Mouse (Mus musculus) forebrain, postnatal 0 days (tissue): ENCODE results near the gene Smim12. TPM values are rescaled to one million over a fixed set of nuclear protein-coding genes. Genes with fewer than 3 reads are reported as not detected.
A peak's percentile ranks its signal among the peaks of the same experiment; 100 is the strongest.

Experiments used
- ATAC-seq: fragments of 200-750 bp; cut with Nextera tagmentation; 2 replicates; pipeline ENCODE4 v1.8.0; 2017; ENCODE audit warnings: mild to moderate bottlenecking, moderate library complexity
- DNase-seq: peaks from one replicate; pipeline ENCODE4 v3.0.0-alpha.2; 2015
- H3K27ac ChIP-seq: fragments of 300-500 bp; sonication (generic); 2 replicates; pipeline ENCODE4 v1.5.1; 2014; ENCODE audit warnings: low read depth, mild to moderate bottlenecking, antibody characterized with exemption, low read length, moderate library complexity, mixed read lengths
- H3K27me3 ChIP-seq: fragments of 300-500 bp; sonication (generic); 2 replicates; pipeline ENCODE4 v1.6.1; 2014; ENCODE audit warnings: mild to moderate bottlenecking, low read length, mixed read lengths; ENCODE audit not compliant: insufficient read depth
- H3K36me3 ChIP-seq: fragments of 300-500 bp; sonication (generic); 2 replicates; pipeline ENCODE4 v1.6.1; 2014; ENCODE audit warnings: mild to moderate bottlenecking, moderate library complexity; ENCODE audit not compliant: insufficient read depth
- H3K4me1 ChIP-seq: fragments of 300-500 bp; sonication (generic); 2 replicates; pipeline ENCODE4 v1.6.1; 2014; ENCODE audit warnings: antibody characterized with exemption; ENCODE audit not compliant: insufficient read depth
- H3K4me2 ChIP-seq: fragments of 300-500 bp; sonication (generic); 2 replicates; pipeline ENCODE4 v1.6.1; 2014; ENCODE audit warnings: low read depth, mild to moderate bottlenecking, moderate library complexity
- H3K4me3 ChIP-seq: fragments of 300-500 bp; sonication (generic); 2 replicates; pipeline ENCODE4 v1.5.1; 2014; ENCODE audit warnings: low read depth, low read length, mixed read lengths
- H3K9ac ChIP-seq: fragments of 300-500 bp; sonication (generic); 2 replicates; pipeline ENCODE4 v1.6.1; 2014; ENCODE audit warnings: mild to moderate bottlenecking
- H3K9me3 ChIP-seq: fragments of 300-500 bp; sonication (generic); 2 replicates; pipeline ENCODE4 v1.6.1; 2016; ENCODE audit warnings: low read length
- CTCF ChIP-seq: sonication (generic); IDR thresholded peaks from 2 replicates; pipeline ENCODE4 v1.5.1; 2016; ENCODE audit warnings: antibody characterized with exemption, control low read depth, low read depth
- WGBS: fragments of 180-500 bp; shearing (Covaris S2); extraction: QIAGEN DNeasy Blood & Tissue Kit; methylation state at CpG from one replicate; pipeline ENCODE4 v1.1.7; 2014; 5-methylcytosine and 5-hydroxymethylcytosine counted together
- polyA plus RNA-seq: library from polyadenylated mRNA; unstranded; fragments of >200 nt; fragmentation: Nextera tagmentation; extraction: Ambion mirVana; gene quantifications from 2 replicates; pipeline ENCODE4 v1.2.1, GENCODE M21; 2015
- total RNA-seq: library from RNA; depleted of rRNA; stranded (reverse); fragments of >200 nt; gene quantifications from 2 replicates; pipeline ENCODE4 v1.2.3, GENCODE M21; 2014

The Smim12 gene
- total and polyA plus RNA-seq, 2 experiments from 2014 or later, result 30.2 to 61.4 TPM

DNA sequence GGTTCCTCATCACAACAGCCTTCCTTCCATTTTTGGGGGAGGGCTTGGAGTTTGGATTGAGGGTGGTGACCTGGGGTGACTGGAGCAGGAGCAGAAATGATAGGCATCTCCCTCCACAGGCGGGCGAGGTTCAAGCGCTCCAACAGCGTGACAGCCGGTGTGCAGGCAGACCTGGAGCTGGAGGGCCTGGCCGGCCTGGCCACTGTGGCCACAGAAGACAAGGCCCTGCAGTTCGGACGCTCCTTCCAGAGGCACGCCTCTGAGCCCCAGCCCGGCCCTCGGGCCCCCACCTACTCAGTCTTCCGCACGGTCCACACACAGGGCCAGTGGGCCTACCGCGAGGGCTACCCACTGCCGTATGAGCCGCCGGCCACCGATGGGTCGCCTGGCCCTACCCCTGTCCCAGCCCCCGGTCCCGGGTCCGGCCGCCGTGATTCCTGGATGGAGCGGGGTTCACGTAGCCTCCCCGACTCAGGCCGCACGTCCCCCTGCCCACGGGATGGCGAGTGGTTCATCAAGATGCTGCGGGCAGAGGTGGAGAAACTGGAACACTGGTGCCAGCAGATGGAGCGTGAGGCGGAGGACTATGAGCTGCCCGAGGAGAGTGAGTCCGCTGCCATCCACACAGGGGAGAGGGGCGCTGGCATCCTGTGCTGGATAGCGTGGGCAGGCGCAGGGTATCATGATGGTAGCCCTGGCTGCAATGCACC, 10.0 kb upstream of the Smim12 start:
- ATAC-seq (no peak), DNase-seq (no peak)
- Histone ChIP-seq H3K27ac (no peak overlapping the region), H3K36me3 (no peaks in the 10 kb centered on the region; the same call in 1 of the 2 replicates), H3K4me3 (no peak overlapping the region), H3K4me1 (peaks cover 18% of the 10 kb centered on the region), H3K9ac (no peak overlapping the region), H3K9me3 (no peaks in the 10 kb centered on the region), H3K4me2 (no peak overlapping the region), H3K27me3 (no peaks in the 10 kb centered on the region)
- WGBS, result 92% methylated on average over 40 of the region's 40 CpGs
- TF ChIP-seq CTCF, result no peak

DNA sequence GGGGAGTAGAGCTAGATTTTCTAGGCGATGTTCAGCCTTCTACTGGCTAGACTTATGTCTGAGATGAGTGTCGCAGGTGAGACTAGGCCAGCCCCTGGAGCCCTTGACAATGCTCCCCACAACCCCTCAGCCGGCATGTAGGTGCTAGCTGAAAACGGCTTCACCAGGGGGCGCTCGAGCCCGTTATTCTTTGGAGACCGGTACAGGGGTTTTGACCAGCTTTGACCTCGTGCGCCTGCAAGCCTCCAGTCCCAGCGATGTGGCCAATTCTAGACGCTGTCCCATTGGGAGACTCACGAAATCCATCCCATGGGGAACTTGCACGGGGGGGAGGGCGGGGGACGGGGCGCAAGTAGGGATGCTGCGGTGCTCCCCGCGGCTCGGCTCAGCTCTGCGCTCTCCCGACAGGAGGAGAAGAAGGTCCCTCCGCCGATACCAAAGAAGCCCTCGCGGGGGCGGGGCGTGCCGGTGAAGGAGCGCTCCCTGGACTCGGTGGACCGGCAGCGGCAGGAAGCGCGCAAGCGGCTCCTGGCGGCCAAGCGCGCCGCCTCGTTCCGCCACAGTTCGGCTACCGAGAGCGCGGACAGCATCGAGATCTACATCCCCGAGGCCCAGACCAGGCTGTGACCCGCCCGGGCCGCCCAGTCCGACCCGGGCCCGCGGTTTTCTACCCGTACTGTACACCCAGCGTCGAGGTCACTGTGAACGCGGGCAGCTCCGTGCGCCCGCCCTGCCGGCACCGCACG, 7.7 kb upstream of the Smim12 start:
- no peaks in the 10 kb centered on the region for H3K27me3 ChIP-seq
- peak overlapping the region; percentile 98 for H3K4me2 ChIP-seq
- H3K27ac ChIP-seq, result peak overlapping the region; percentile 75
- H3K4me3 ChIP-seq, result peak overlapping the region; percentile 51
- H3K9me3 ChIP-seq, result no peaks in the 10 kb centered on the region
- ATAC-seq (peak; percentile 74), DNase-seq (peak; percentile 89)
- peak overlapping the region; percentile 67 for H3K9ac ChIP-seq
- 2% methylated on average over 67 of the region's 67 CpGs for WGBS
- no peaks in the 10 kb centered on the region; the same call in 1 of the 2 replicates for H3K36me3 ChIP-seq
- peaks cover 18% of the 10 kb centered on the region for H3K4me1 ChIP-seq
- TF ChIP-seq CTCF, result peak; percentile 63

DNA sequence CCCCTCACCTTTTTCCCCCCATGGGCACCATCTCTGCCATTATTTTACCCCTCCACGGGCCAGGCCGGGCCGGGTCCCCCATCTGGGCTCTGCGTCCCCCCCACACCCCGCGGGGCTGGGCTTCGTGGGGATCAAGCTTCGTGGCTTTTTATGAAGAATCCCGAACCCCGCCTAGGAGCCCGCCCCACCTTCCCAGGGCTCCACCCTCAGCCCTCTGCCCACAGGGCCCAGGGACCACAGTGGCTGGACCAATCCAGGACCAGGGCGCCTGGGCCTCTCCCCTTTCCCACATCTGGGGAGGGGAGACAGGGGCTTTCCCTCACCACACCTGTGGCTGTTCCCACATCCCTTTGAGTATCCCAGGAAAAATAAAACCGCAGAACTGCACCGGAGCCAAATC, 7.0 kb upstream of the Smim12 start:
- Histone ChIP-seq H3K9ac (peak overlapping the region; percentile 67), H3K27ac (peak overlapping the region; percentile 75), H3K4me2 (peak overlapping the region; percentile 98), H3K36me3 (no peaks in the 10 kb centered on the region; the same call in 1 of the 2 replicates), H3K9me3 (no peaks in the 10 kb centered on the region), H3K27me3 (no peaks in the 10 kb centered on the region), H3K4me3 (peak overlapping the region; percentile 51), H3K4me1 (peaks cover 17% of the 10 kb centered on the region)
- TF ChIP-seq CTCF, result no peak
- DNase-seq (no peak), ATAC-seq (no peak; the same call in 1 of the 2 replicates)
- 3% methylated on average over 14 of the region's 14 CpGs for WGBS

DNA sequence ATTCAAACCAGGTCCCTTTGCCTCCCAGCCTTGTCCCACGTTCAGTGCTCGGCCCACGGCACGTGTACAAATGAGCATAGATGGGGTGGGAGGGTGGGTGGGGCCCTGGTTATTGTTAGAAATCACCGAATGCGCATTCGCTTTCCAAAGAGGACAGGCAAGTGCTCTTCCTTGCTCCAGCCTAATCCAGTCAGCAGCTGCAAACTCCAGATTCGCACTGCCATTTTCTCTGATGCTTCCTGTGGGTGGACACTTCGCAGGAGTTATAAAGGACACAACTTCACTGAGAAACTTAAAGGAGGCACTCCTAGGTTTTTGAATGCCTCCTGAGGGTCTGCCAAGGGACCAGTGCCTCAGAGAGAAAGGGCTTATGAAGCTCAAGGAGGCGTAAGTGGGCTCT, 6.3 kb upstream of the Smim12 start:
- Histone ChIP-seq H3K27ac (no peak overlapping the region), H3K27me3 (no peaks in the 10 kb centered on the region), H3K9me3 (no peaks in the 10 kb centered on the region), H3K36me3 (no peaks in the 10 kb centered on the region; the same call in 1 of the 2 replicates), H3K4me2 (no peak overlapping the region), H3K9ac (no peak overlapping the region), H3K4me3 (no peak overlapping the region), H3K4me1 (peaks cover 10% of the 10 kb centered on the region)
- no peak for TF ChIP-seq CTCF
- DNase-seq (no peak), ATAC-seq (no peak)
- WGBS, result 56% methylated on average over 10 of the region's 10 CpGs

DNA sequence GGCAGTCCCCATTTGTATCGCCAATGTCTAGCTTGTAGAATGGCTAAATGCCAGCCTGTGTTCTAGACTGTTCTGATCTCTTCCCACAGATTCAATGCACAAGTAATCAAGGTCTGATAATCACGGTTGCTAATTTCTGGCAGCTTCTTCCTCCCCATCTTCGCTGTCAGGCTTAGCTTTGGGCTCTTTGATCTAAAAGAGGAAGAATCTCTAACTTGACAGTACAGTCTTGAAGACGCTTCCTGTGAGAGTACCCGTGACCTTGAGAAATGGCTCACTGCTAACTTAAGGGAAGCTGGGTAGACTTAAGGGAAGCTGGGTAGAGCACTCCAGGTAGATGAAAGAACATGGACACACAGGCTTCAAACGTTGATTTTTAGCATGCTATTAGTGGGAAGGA, 888 bp upstream of the Smim12 start:
- WGBS, result 68% methylated on average over 6 of the region's 6 CpGs
- no peak overlapping the region for H3K4me2 ChIP-seq
- H3K4me3 ChIP-seq, result no peak overlapping the region
- H3K27me3 ChIP-seq, result no peaks in the 10 kb centered on the region
- no peak for ATAC-seq
- H3K36me3 ChIP-seq, result peaks cover 8% of the 10 kb centered on the region
- H3K9ac ChIP-seq, result no peak overlapping the region
- no peak overlapping the region for H3K27ac ChIP-seq
- DNase-seq, result no peak
- peaks cover 6% of the 10 kb centered on the region; the same call in 1 of the 2 replicates for H3K4me1 ChIP-seq
- no peak for TF ChIP-seq CTCF
- no peaks in the 10 kb centered on the region for H3K9me3 ChIP-seq

DNA sequence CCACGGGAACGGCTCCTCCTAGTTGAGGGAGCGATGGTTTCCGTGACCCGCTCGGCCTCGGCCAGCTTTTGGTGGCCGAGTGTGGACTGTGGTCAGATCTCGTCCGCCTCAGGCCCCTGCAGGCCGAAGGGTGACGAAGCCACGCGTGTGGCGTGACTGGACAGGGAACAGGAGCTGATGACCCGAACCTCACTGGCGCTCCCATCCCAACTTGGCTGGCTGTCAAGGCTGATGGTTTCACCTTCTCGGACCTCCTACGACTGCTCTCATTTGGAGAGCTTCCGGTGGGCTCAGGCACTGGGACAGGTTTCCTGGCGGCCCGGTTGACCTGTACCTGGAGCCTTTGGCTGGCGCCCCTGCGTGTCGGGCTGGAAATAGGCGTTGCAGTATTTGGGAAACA, 369 bp downstream of the Smim12 start:
- DNase-seq, result no peak
- Histone ChIP-seq H3K4me2 (peak overlapping the region; percentile 74), H3K4me3 (peak overlapping the region; percentile 84), H3K27me3 (no peaks in the 10 kb centered on the region), H3K4me1 (peaks cover 6% of the 10 kb centered on the region; the same call in 1 of the 2 replicates), H3K27ac (no peak overlapping the region), H3K9me3 (no peaks in the 10 kb centered on the region), H3K36me3 (peaks cover 15% of the 10 kb centered on the region), H3K9ac (peak overlapping the region; percentile 89)
- 2% methylated on average over 26 of the region's 26 CpGs for WGBS
- peak; percentile 19 for ATAC-seq
- no peak for TF ChIP-seq CTCF
